Mouse (Mus musculus): ENCODE data around the gene Nagpa. TPM values are rescaled to one million over a fixed set of nuclear protein-coding genes. Genes with fewer than 3 reads are reported as not detected.
A peak's percentile ranks its signal among the peaks of the same experiment; 100 is the strongest.

Nagpa gene
- polyA plus RNA-seq, 1 experiment from 2014 or later, result 12.4 TPM

GRCm38 (mm10) chr16:5156495-5156894, 47.3 kb downstream of the Nagpa start:
- ATAC-seq (replicated peaks; ENCODE audit: insufficient number of reproducible peaks, insufficient read depth, low FRiP score, low read depth), result no peak
- WGBS, result 66% methylated on average over 2 of the region's 2 CpGs
- H3K36me3 ChIP-seq, result no peaks in the 10 kb centered on the region

DNA sequence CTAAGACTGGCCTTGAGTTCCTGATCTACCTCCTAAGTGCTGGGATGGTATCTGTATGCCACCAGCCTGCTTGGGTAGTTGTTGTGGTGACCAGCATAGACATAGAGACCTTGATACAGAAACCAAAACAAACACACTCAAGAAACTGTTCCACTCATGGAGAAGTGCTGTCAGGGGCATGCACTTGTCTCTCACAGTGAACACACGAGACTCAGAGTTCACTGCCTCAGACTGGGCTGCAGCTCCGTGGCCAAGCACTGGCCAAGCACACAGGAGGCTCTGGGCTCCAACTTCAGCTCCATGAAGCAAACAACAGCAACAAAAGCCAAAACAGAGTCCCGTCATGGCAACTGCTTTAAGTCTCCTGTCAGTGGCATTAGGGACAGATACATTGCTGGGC, 48.8 kb downstream of the Nagpa start:
- WGBS, result 54% methylated on average over 3 of the region's 3 CpGs
- H3K4me3 ChIP-seq, result no peak overlapping the region
- no peak for ATAC-seq (replicated peaks; ENCODE audit: insufficient number of reproducible peaks, insufficient read depth, low FRiP score, low read depth)
- no peak overlapping the region for H3K9ac ChIP-seq
- H3K27me3 ChIP-seq, result peaks cover 9% of the 10 kb centered on the region; the same call in 1 of the 2 replicates
- H3K36me3 ChIP-seq, result no peaks in the 10 kb centered on the region
- no peaks in the 10 kb centered on the region for H3K9me3 ChIP-seq (replicated peaks)
- no peaks in the 10 kb centered on the region for H3K4me1 ChIP-seq (replicated peaks)
- H3K4me2 ChIP-seq, result no peak overlapping the region
- H3K27ac ChIP-seq, result no peak overlapping the region

More at GRCm38 (mm10) chr16:5156495-5156894, 47.3 kb downstream of the Nagpa start:
- no peaks in the 10 kb centered on the region for H3K9me3 ChIP-seq (replicated peaks)
- no peaks in the 10 kb centered on the region for H3K27me3 ChIP-seq
- H3K9ac ChIP-seq, result no peak overlapping the region
- H3K27ac ChIP-seq, result no peak overlapping the region
- no peak overlapping the region for H3K4me2 ChIP-seq
- H3K4me3 ChIP-seq, result no peak overlapping the region
- no peaks in the 10 kb centered on the region for H3K4me1 ChIP-seq (replicated peaks)

DNA sequence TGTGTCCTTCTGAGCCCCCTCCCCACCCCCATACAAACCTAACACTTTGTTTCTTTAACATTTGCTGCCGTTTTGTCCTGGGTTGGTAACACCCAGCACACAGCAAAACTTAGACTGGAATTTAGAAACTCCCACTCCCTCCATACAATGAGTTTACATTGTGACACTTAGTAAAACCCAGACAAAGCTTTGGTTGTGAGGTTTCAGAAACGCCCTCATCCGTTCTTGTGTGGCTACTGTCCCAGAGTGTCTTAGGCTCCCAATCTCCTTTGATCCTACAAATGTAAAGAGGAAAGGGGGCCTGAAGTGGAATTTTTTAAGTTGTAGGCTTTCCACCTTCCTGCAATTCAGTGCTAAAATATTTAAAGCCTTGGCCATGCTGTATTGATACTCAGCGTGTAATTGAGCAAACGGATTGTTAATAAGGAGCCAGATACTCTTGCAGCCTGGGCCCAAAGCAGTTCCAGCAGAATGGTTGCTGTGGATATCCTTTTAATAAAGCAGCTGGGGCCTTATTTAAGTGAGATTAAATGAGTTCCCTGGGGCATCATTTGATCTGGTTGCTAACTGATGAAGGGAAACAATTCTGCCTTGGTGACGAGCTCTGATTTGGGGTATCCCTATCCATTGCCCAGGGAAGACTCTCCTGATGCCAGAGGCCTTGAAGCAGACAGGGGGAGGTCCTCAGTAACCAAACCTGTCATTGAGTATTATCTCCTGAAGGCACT, 50.3 kb downstream of the Nagpa start:
- Histone ChIP-seq H3K27me3 (peaks cover 14% of the 10 kb centered on the region), H3K4me1 (replicated peaks) (no peaks in the 10 kb centered on the region), H3K4me2 (no peak overlapping the region), H3K9ac (no peak overlapping the region), H3K4me3 (no peak overlapping the region), H3K36me3 (no peaks in the 10 kb centered on the region), H3K27ac (no peak overlapping the region), H3K9me3 (replicated peaks) (no peaks in the 10 kb centered on the region)
- ATAC-seq (replicated peaks; ENCODE audit: insufficient number of reproducible peaks, insufficient read depth, low FRiP score, low read depth), result no peak
- 62% methylated on average over 6 of the region's 6 CpGs for WGBS

GRCm38 (mm10) chr16:5150544-5150943, 53.3 kb downstream of the Nagpa start:
- Histone ChIP-seq H3K4me2 (no peak overlapping the region), H3K4me1 (replicated peaks) (peaks cover 17% of the 10 kb centered on the region), H3K9me3 (replicated peaks) (no peaks in the 10 kb centered on the region), H3K9ac (no peak overlapping the region), H3K4me3 (no peak overlapping the region), H3K27me3 (peaks cover 35% of the 10 kb centered on the region), H3K36me3 (no peaks in the 10 kb centered on the region), H3K27ac (no peak overlapping the region)
- ATAC-seq (replicated peaks; ENCODE audit: insufficient number of reproducible peaks, insufficient read depth, low FRiP score, low read depth), result no peak
- WGBS, result 69% methylated on average over 10 of the region's 10 CpGs

DNA sequence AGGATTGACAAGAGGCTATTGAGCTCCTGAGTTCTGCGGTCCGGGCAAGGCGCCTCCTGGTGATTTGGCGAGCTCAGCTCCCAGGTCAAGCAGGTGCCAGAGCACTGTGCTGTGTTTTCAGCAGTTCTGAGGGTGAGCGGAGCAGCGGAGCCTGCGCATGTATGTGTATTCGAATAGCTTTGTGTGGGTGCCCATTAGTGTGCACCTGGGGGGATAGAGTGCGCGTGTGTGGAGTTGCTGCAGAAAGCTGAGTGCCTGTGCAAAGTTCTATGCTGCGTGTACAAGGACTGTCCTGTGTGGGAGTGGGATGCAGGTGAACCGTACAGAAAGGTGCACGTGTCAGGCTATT, 56.8 kb downstream of the Nagpa start, which contains the start of gene Sec14l5:
Sec14l5 (plus strand) TSS at position 73 of the 349 bp plus-strand sequence.
- Histone ChIP-seq H3K4me3 (peak within 1 kb of the TSS; percentile 43), H3K4me2 (peak within 1 kb of the TSS; percentile 73), H3K9me3 (replicated peaks) (no peaks in the 10 kb centered on the region), H3K36me3 (no peaks in the 10 kb centered on the region), H3K4me1 (replicated peaks) (peaks cover 17% of the 10 kb centered on the region), H3K9ac (no peak within 1 kb of the TSS; the same call in 1 of the 2 replicates), H3K27ac (no peak within 1 kb of the TSS), H3K27me3 (peaks cover 35% of the 10 kb centered on the region)
- 16% methylated on average over 13 of the region's 13 CpGs for WGBS
- no peak for ATAC-seq (replicated peaks; ENCODE audit: insufficient number of reproducible peaks, insufficient read depth, low FRiP score, low read depth)

GRCm38 (mm10) chr16:5146367-5147036, 57.3 kb downstream of the Nagpa start:
- Histone ChIP-seq H3K9ac (no peak overlapping the region; the same call in 1 of the 2 replicates), H3K27ac (no peak overlapping the region), H3K4me3 (peak overlapping the region; percentile 43), H3K4me2 (peak overlapping the region; percentile 73), H3K9me3 (replicated peaks) (no peaks in the 10 kb centered on the region), H3K4me1 (replicated peaks) (peaks cover 17% of the 10 kb centered on the region), H3K36me3 (no peaks in the 10 kb centered on the region), H3K27me3 (peaks cover 35% of the 10 kb centered on the region)
- 2% methylated on average over 26 of the region's 26 CpGs for WGBS
- peak; percentile 80 for ATAC-seq (replicated peaks; ENCODE audit: insufficient number of reproducible peaks, insufficient read depth, low FRiP score, low read depth)

DNA sequence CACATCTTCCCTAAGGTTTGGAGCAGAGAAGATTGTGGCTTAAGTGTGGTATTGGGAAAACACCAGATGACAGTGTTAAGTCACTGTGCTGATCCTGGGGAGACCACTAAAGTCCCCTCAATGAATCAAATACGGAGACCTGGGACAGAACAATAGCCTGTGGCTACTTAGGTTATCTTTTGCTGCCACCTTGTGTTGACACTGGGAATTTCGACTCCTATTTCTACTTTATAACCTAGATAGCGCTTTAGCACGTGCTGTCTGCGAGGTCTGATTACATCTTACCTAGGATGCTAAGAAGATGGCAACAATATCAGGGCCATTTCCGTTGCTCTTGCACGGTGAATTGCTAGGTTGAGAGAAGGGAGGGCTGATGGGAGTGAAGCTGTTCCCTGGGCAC, 58.2 kb downstream of the Nagpa start:
- peaks cover 17% of the 10 kb centered on the region for H3K4me1 ChIP-seq (replicated peaks)
- no peak for ATAC-seq (replicated peaks; ENCODE audit: insufficient number of reproducible peaks, insufficient read depth, low FRiP score, low read depth)
- H3K9me3 ChIP-seq (replicated peaks), result no peaks in the 10 kb centered on the region
- H3K4me2 ChIP-seq, result no peak overlapping the region
- H3K36me3 ChIP-seq, result no peaks in the 10 kb centered on the region
- no peak overlapping the region for H3K9ac ChIP-seq
- H3K27ac ChIP-seq, result no peak overlapping the region
- peaks cover 28% of the 10 kb centered on the region for H3K27me3 ChIP-seq
- under 1% methylated on average over 7 of the region's 7 CpGs for WGBS
- no peak overlapping the region for H3K4me3 ChIP-seq

Small RNA genes within 50 kb of the gene (microRNA-seq; reads per million reads assigned to microRNA genes)
- not detected for gene Gm23689
- gene Gm26095, result not detected
- not detected for gene Mir6364

Other genes with a start within 250 kb of the Nagpa start
- 29.4 and 41.2 TPM in 2 replicates for gene Anks3, start 239.8 kb downstream of the Nagpa start, polyA plus RNA-seq (2015; fragmentation: Nextera tagmentation; extraction: Ambion mirVana)
- not detected in 2 replicates for gene Sept12, start 206.2 kb downstream of the Nagpa start, polyA plus RNA-seq (2015; fragmentation: Nextera tagmentation; extraction: Ambion mirVana)
- 3.3 and 5.9 TPM in 2 replicates for gene Smim22, start 196.7 kb downstream of the Nagpa start, polyA plus RNA-seq (2015; fragmentation: Nextera tagmentation; extraction: Ambion mirVana)
- 46.9 and 57.0 TPM in 2 replicates for gene Rogdi, start 190.5 kb downstream of the Nagpa start, polyA plus RNA-seq (2015; fragmentation: Nextera tagmentation; extraction: Ambion mirVana)
- gene Glyr1, start 154.1 kb downstream of the Nagpa start, polyA plus RNA-seq (2015; fragmentation: Nextera tagmentation; extraction: Ambion mirVana), result 78.8 and 93.9 TPM in 2 replicates
- gene Ubn1, start 154.0 kb downstream of the Nagpa start, polyA plus RNA-seq (2015; fragmentation: Nextera tagmentation; extraction: Ambion mirVana), result 11.8 and 15.7 TPM in 2 replicates
- gene Ppl, start 71.6 kb downstream of the Nagpa start, polyA plus RNA-seq (2015; fragmentation: Nextera tagmentation; extraction: Ambion mirVana), result 1.3 and 2.3 TPM in 2 replicates
- gene Sec14l5, start 56.9 kb downstream of the Nagpa start, polyA plus RNA-seq (2015; fragmentation: Nextera tagmentation; extraction: Ambion mirVana), result 0.06 and 0.08 TPM in 2 replicates
- 6.3 and 8.9 TPM in 2 replicates for gene AU021092, start 18.3 kb upstream of the Nagpa start, polyA plus RNA-seq (2015; fragmentation: Nextera tagmentation; extraction: Ambion mirVana)
- 24.9 and 29.1 TPM in 2 replicates for gene Alg1, start 29.6 kb upstream of the Nagpa start, polyA plus RNA-seq (2015; fragmentation: Nextera tagmentation; extraction: Ambion mirVana)
- gene Eef2kmt, start 52.0 kb upstream of the Nagpa start, polyA plus RNA-seq (2015; fragmentation: Nextera tagmentation; extraction: Ambion mirVana), result 19.8 and 27.6 TPM in 2 replicates